Mouse (Mus musculus) CH12.LX (cell line): ENCODE results near the gene Cmtm8. TPM values are rescaled to one million over a fixed set of nuclear protein-coding genes. Genes with fewer than 3 reads are reported as not detected.

Source experiments
- DNase-seq: peaks from one replicate; pipeline ENCODE4 v3.0.0-alpha.2; 2013; ENCODE audit errors: extremely low read depth
- H3K27ac ChIP-seq: 2 replicates; pipeline ENCODE4 v1.5.1; 2012; ENCODE audit warnings: low read depth, mild to moderate bottlenecking, control low read depth, moderate library complexity; ENCODE audit not compliant: insufficient read depth
- H3K27me3 ChIP-seq: replicated peaks from 2 replicates; pipeline ENCODE3; 2012; ENCODE audit warnings: inconsistent platforms
- H3K36me3 ChIP-seq, 2 experiments: replicated peaks in 1 of 2; 2 replicates each; pipeline versions ENCODE3 to v1.6.1; 2012; ENCODE audit warnings: inconsistent platforms in 1 of 2, low read length in 1 of 2, mild to moderate bottlenecking in 1 of 2, mixed read lengths in 1 of 2, moderate library complexity in 1 of 2; ENCODE audit not compliant: control insufficient read depth in 1 of 2, insufficient read depth in 1 of 2
- H3K4me1 ChIP-seq, 2 experiments: 2 replicates each; pipeline ENCODE4 v1.6.1; 2012; ENCODE audit warnings: inconsistent platforms in 1 of 2, moderate library complexity in 1 of 2; ENCODE audit not compliant: insufficient read depth in 2 of 2, control insufficient read depth in 1 of 2
- H3K4me2 ChIP-seq: 2 replicates; pipeline ENCODE4 v1.6.1; 2012; ENCODE audit warnings: low read depth, mild to moderate bottlenecking, control low read depth; ENCODE audit not compliant: poor library complexity, insufficient read depth, severe bottlenecking
- H3K4me3 ChIP-seq, 3 experiments: fragments of 150-350 bp in 1 of 3; sonication (generic) in 1 of 3; replicated peaks in 1 of 3; 2 replicates each; pipeline versions ENCODE3 to v1.5.1; 2011 to 2012; ENCODE audit warnings: low read depth in 2 of 3, low read length in 2 of 3, mild to moderate bottlenecking in 2 of 3, moderate library complexity in 2 of 3, control low read depth in 1 of 3, improper control_type of control experiment in 1 of 3, inconsistent platforms in 1 of 3, mixed read lengths in 1 of 3; ENCODE audit not compliant: poor library complexity in 1 of 3
- H3K79me2 ChIP-seq: replicated peaks from 2 replicates; pipeline ENCODE4 v1.6.1; 2012; ENCODE audit warnings: mild to moderate bottlenecking, moderate library complexity; ENCODE audit not compliant: control insufficient read depth, poor library complexity, insufficient read depth, severe bottlenecking; ENCODE audit errors: extremely low read depth
- H3K9ac ChIP-seq: 2 replicates; pipeline ENCODE4 v1.6.1; 2012; ENCODE audit warnings: low read depth, mild to moderate bottlenecking, control low read depth, moderate library complexity; ENCODE audit not compliant: insufficient read depth
- H3K9me3 ChIP-seq: replicated peaks from 2 replicates; pipeline ENCODE3; 2012; ENCODE audit warnings: low read length, inconsistent platforms, mixed read lengths
- BHLHE40 ChIP-seq: IDR thresholded peaks from 2 replicates; pipeline ENCODE4 v1.6.1; 2011; ENCODE audit warnings: mild to moderate bottlenecking, low read depth, low read length, improper control_type of control experiment
- CHD1 ChIP-seq: IDR thresholded peaks from 2 replicates; pipeline ENCODE4 v1.6.1; 2012; ENCODE audit warnings: low read depth, low read length, improper control_type of control experiment, inconsistent platforms
- CHD2 ChIP-seq: IDR thresholded peaks from 2 replicates; pipeline ENCODE4 v1.6.1; 2011; ENCODE audit warnings: low read length, improper control_type of control experiment
- CTCF ChIP-seq, 2 experiments: IDR thresholded peaks in 1 of 2; conservative IDR thresholded peaks in 1 of 2; 2 replicates each; pipeline ENCODE4 v1.5.1; 2011 to 2012; ENCODE audit warnings: low read depth in 2 of 2, low read length in 2 of 2, improper control_type of control experiment in 1 of 2, inconsistent platforms in 1 of 2, mild to moderate bottlenecking in 1 of 2, moderate library complexity in 1 of 2
- E2F4 ChIP-seq: IDR thresholded peaks from 2 replicates; pipeline ENCODE4 v1.6.1; 2011; ENCODE audit warnings: low read depth, low read length, improper control_type of control experiment; ENCODE audit not compliant: insufficient replicate concordance
- ELF1 ChIP-seq: IDR thresholded peaks from 2 replicates; pipeline ENCODE4 v1.6.1; 2014; ENCODE audit warnings: low read depth, mild to moderate bottlenecking, inconsistent platforms, low read length, improper control_type of control experiment
- EP300 ChIP-seq: IDR thresholded peaks from 2 replicates; pipeline ENCODE4 v1.6.1; 2011; ENCODE audit warnings: low read length, improper control_type of control experiment
- ETS1 ChIP-seq: conservative IDR thresholded peaks from 2 replicates; pipeline ENCODE4 v1.6.1; 2012; ENCODE audit warnings: low read depth, mild to moderate bottlenecking, inconsistent platforms, low read length, improper control_type of control experiment, moderate library complexity
- GABPA ChIP-seq: IDR thresholded peaks from 2 replicates; pipeline ENCODE4 v1.6.1; 2012; ENCODE audit warnings: low read depth, low read length, improper control_type of control experiment, inconsistent platforms; ENCODE audit not compliant: insufficient replicate concordance
- HCFC1 ChIP-seq: IDR thresholded peaks from 2 replicates; pipeline ENCODE4 v1.6.1; 2012; ENCODE audit warnings: low read depth, mild to moderate bottlenecking, inconsistent platforms, low read length, improper control_type of control experiment
- IRF4 ChIP-seq: IDR thresholded peaks from 2 replicates; pipeline ENCODE4 v1.6.1; 2014; ENCODE audit warnings: low read depth, mild to moderate bottlenecking, inconsistent platforms, low read length, improper control_type of control experiment
- JUN ChIP-seq: IDR thresholded peaks from 2 replicates; pipeline ENCODE4 v1.6.1; 2011; ENCODE audit warnings: low read depth, mild to moderate bottlenecking, low read length, improper control_type of control experiment, moderate library complexity; ENCODE audit not compliant: insufficient read depth
- JUND ChIP-seq: conservative IDR thresholded peaks from 2 replicates; pipeline ENCODE4 v1.6.1; 2011; ENCODE audit warnings: low read depth, low read length, improper control_type of control experiment
- KAT2A ChIP-seq: IDR thresholded peaks from 2 replicates; pipeline ENCODE4 v1.6.1; 2012; ENCODE audit warnings: low read length, improper control_type of control experiment, inconsistent platforms; ENCODE audit not compliant: insufficient replicate concordance
- MAFK ChIP-seq: IDR thresholded peaks from 2 replicates; pipeline ENCODE4 v1.6.1; 2011; ENCODE audit warnings: low read length, improper control_type of control experiment; ENCODE audit not compliant: insufficient replicate concordance
- MAX ChIP-seq: IDR thresholded peaks from 2 replicates; pipeline ENCODE4 v1.6.1; 2011; ENCODE audit warnings: low read length, improper control_type of control experiment
- MAZ ChIP-seq: IDR thresholded peaks from 2 replicates; pipeline ENCODE4 v1.6.1; 2012; ENCODE audit warnings: low read depth, mild to moderate bottlenecking, inconsistent platforms, low read length, improper control_type of control experiment, moderate library complexity
- MEF2A ChIP-seq: IDR thresholded peaks from 2 replicates; pipeline ENCODE4 v1.6.1; 2014; ENCODE audit warnings: low read depth, mild to moderate bottlenecking, inconsistent platforms, low read length, improper control_type of control experiment, borderline replicate concordance
- MXI1 ChIP-seq: IDR thresholded peaks from 2 replicates; pipeline ENCODE4 v1.6.1; 2011; ENCODE audit warnings: mild to moderate bottlenecking, low read depth, low read length, improper control_type of control experiment
- MYC ChIP-seq: IDR thresholded peaks from 2 replicates; pipeline ENCODE4 v1.6.1; 2011; ENCODE audit warnings: low read depth, mild to moderate bottlenecking, improper control_type of control experiment, low read length
- NELFE ChIP-seq: IDR thresholded peaks from 2 replicates; pipeline ENCODE4 v1.6.1; 2011; ENCODE audit warnings: low read depth, low read length, improper control_type of control experiment
- NRF1 ChIP-seq: IDR thresholded peaks from 2 replicates; pipeline ENCODE4 v1.6.1; 2014; ENCODE audit warnings: low read depth, mild to moderate bottlenecking, inconsistent platforms, low read length, improper control_type of control experiment, moderate library complexity
- PAX5 ChIP-seq: IDR thresholded peaks from 2 replicates; pipeline ENCODE4 v1.6.1; 2012; ENCODE audit warnings: low read length, inconsistent platforms, mixed read lengths
- POLR2A ChIP-seq: IDR thresholded peaks from 2 replicates; pipeline ENCODE4 v1.6.1; 2011; ENCODE audit warnings: low read depth, mild to moderate bottlenecking, improper control_type of control experiment, low read length
- POLR2AphosphoS2 ChIP-seq: IDR thresholded peaks from 2 replicates; pipeline ENCODE4 v1.6.1; 2011; ENCODE audit warnings: low read depth, low read length, improper control_type of control experiment
- RAD21 ChIP-seq: IDR thresholded peaks from 2 replicates; pipeline ENCODE4 v1.6.1; 2011; ENCODE audit warnings: low read depth, mild to moderate bottlenecking, low read length, improper control_type of control experiment, moderate library complexity
- RCOR1 ChIP-seq: conservative IDR thresholded peaks from 2 replicates; pipeline ENCODE4 v1.6.1; 2012; ENCODE audit warnings: low read depth, mild to moderate bottlenecking, inconsistent platforms, low read length, improper control_type of control experiment
- SIN3A ChIP-seq: IDR thresholded peaks from 2 replicates; pipeline ENCODE4 v1.6.1; 2012; ENCODE audit warnings: low read length, improper control_type of control experiment, inconsistent platforms
- SMC3 ChIP-seq: IDR thresholded peaks from 2 replicates; pipeline ENCODE4 v1.6.1; 2011; ENCODE audit warnings: low read depth, low read length, improper control_type of control experiment
- TBP ChIP-seq: conservative IDR thresholded peaks from 2 replicates; pipeline ENCODE4 v1.6.1; 2011; ENCODE audit warnings: low read depth, low read length, improper control_type of control experiment
- TCF12 ChIP-seq: IDR thresholded peaks from 2 replicates; pipeline ENCODE4 v1.6.1; 2014; ENCODE audit warnings: low read depth, mild to moderate bottlenecking, inconsistent platforms, low read length, improper control_type of control experiment
- UBTF ChIP-seq: IDR thresholded peaks from 2 replicates; pipeline ENCODE4 v1.6.1; 2012; ENCODE audit warnings: low read depth, mild to moderate bottlenecking, inconsistent platforms, low read length, improper control_type of control experiment, moderate library complexity
- USF1 ChIP-seq: IDR thresholded peaks from 2 replicates; pipeline ENCODE4 v1.6.1; 2014; ENCODE audit warnings: low read depth, mild to moderate bottlenecking, inconsistent platforms, low read length, improper control_type of control experiment
- USF2 ChIP-seq: conservative IDR thresholded peaks from 2 replicates; pipeline ENCODE4 v1.6.1; 2011; ENCODE audit warnings: low read depth, low read length, improper control_type of control experiment
- ZC3H11A ChIP-seq: IDR thresholded peaks from 2 replicates; pipeline ENCODE4 v1.6.1; 2012; ENCODE audit warnings: low read depth, mild to moderate bottlenecking, inconsistent platforms, low read length, improper control_type of control experiment
- ZKSCAN1 ChIP-seq: IDR thresholded peaks from 2 replicates; pipeline ENCODE4 v1.6.1; 2012; ENCODE audit warnings: low read depth, inconsistent platforms, low read length, improper control_type of control experiment, borderline replicate concordance
- ZMIZ1 ChIP-seq: IDR thresholded peaks from 2 replicates; pipeline ENCODE4 v1.6.1; 2012; ENCODE audit warnings: low read depth, mild to moderate bottlenecking, inconsistent platforms, low read length, improper control_type of control experiment
- ZNF384 ChIP-seq: IDR thresholded peaks from 2 replicates; pipeline ENCODE4 v1.6.1; 2012; ENCODE audit warnings: low read depth, low read length, improper control_type of control experiment, inconsistent platforms
- dilution Hi-C: fragments of 300-500 bp; cut with MboI; formaldehyde crosslinking; loops from 2 replicates; pipeline ENCODE4 v1.14.3; 2020; ENCODE audit warnings: low sequenced_read_pairs; ENCODE audit not compliant: extremely low pct_unique_long_range_greater_than_20kb, extremely low pct_ligation_motif_present
- in situ Hi-C: fragments of 300-500 bp; cut with MboI; formaldehyde crosslinking; loops from 3 replicates; pipeline ENCODE4 v1.14.3; 2019; ENCODE audit warnings: low sequenced_read_pairs, low pct_ligation_motif_present, low pct_unique_long_range_greater_than_20kb, mixed read lengths
- polyA plus RNA-seq: library from polyadenylated mRNA; unstranded; fragments of >175 nt; gene quantifications from 2 replicates; pipeline ENCODE4 v1.2.1, GENCODE M21; 2012; ENCODE audit warnings: low read depth; ENCODE audit not compliant: insufficient read length
- total RNA-seq, 2 experiments: library from RNA; depleted of rRNA; stranded (reverse); fragments of 300-350 nt in 1 of 2; fragments of >200 nt in 1 of 2; gene quantifications; 2 replicates each; pipeline ENCODE4 v1.2.3; 2012 to 2014

The Cmtm8 gene
- total and polyA plus RNA-seq, 3 experiments = 1.6 to 4.1 (median 2.7) TPM

- DNase-seq = peak; percentile 81
- H3K36me3 ChIP-seq = peaks cover 9 to 33% of the 10 kb centered on the region in 2 experiments
- in situ Hi-C loops (no loop called here), dilution Hi-C loops (no loop called here)
- H3K9ac ChIP-seq = no peak overlapping the region
- no peaks in the 10 kb centered on the region for H3K27me3 ChIP-seq
- no peak overlapping the region for H3K27ac ChIP-seq
- H3K79me2 ChIP-seq = peaks cover 18% of the 10 kb centered on the region
- H3K4me3 ChIP-seq = no peak overlapping the region
- no peaks in the 10 kb centered on the region for H3K9me3 ChIP-seq
- peak overlapping the region; percentile 68 for H3K4me2 ChIP-seq
- H3K4me1 ChIP-seq = peaks cover 19 to 70% of the 10 kb centered on the region in 2 experiments
- TF ChIP-seq NRF1 (peak; percentile 30; the same call in 1 of the 2 replicates), IRF4 (peak; percentile 96), ZNF384 (peak; percentile 86), USF2 (no peak), PAX5 (no peak), CTCF (conservative IDR thresholded peaks at IDR 0.05 in 1 of 2, IDR thresholded peaks at IDR 0.05 in 1 of 2; ENCODE audit: low read depth in 2 of 2, low read length in 2 of 2) (no peak), ZKSCAN1 (no peak), USF1 (no peak), ELF1 (peak; percentile 56; the same call in 1 of the 2 replicates), JUND (peak; percentile 74), MAFK (peak; percentile 76), MYC (0 out of 2 replicates have a peak, but pooled peaks have one; percentile 55), MAZ (peak; percentile 76; the same call in 1 of the 2 replicates), UBTF (no peak), BHLHE40 (peak; percentile 92), RAD21 (no peak; the same call in none of the 2 replicates), CHD1 (no peak; the same call in 1 of the 2 replicates), ZMIZ1 (0 out of 2 replicates have a peak, but pooled peaks have one; percentile 27), ETS1 (peak; percentile 88), ZC3H11A (no peak), POLR2A (no peak), RCOR1 (0 out of 2 replicates have a peak, but pooled peaks have one; percentile 67), HCFC1 (0 out of 2 replicates have a peak, but pooled peaks have one; percentile 28), CHD2 (no peak), TCF12 (peak; percentile 77), NELFE (no peak), TBP (no peak), MXI1 (peak; percentile 55; the same call in 1 of the 2 replicates), KAT2A (no peak), GABPA (no peak), SMC3 (no peak), JUN (peak; percentile 69), E2F4 (0 out of 2 replicates have a peak, but pooled peaks have one; percentile 20), POLR2AphosphoS2 (no peak; the same call in 1 of the 2 replicates), SIN3A (peak; percentile 70; the same call in 1 of the 2 replicates), MAX (peak; percentile 41), EP300 (peak; percentile 90), MEF2A (peak; percentile 54; the same call in 1 of the 2 replicates)
Measured at GRCm38 (mm10) chr9:114778047-114778390, 65.9 kb downstream of the Cmtm8 start.
